Mouse (Mus musculus) cerebellum, adult 11 months (tissue): ENCODE results near the gene Rab30.
"Not testable (repeated sequence)": the region's sequence is repeated elsewhere in the genome, so short reads cannot be mapped to it uniquely, and the experiment has no call there.

Source experiments
- DNase-seq: peaks from one replicate; pipeline ENCODE4 v3.0.0; 2022

The Rab30 gene

GRCm38 (mm10) chr7:92741152-92741860, at the start of gene Rab30:
Gene Rab30 (plus strand): TSS chr7:92741603.
- peak; percentile 93 for DNase-seq

- no peak for DNase-seq
These were observed 45.0 kb upstream of the Rab30 start for GRCm38 (mm10) chr7:92696395-92696794.

- DNase-seq, result no peak
These were observed 42.6 kb upstream of the Rab30 start for GRCm38 (mm10) chr7:92698770-92699169.

GRCm38 (mm10) chr7:92703661-92704060, 37.7 kb upstream of the Rab30 start:
- DNase-seq, result no peak

GRCm38 (mm10) chr7:92705534-92705933, 35.9 kb upstream of the Rab30 start:
- no peak for DNase-seq

GRCm38 (mm10) chr7:92706711-92707110, 34.7 kb upstream of the Rab30 start:
- no peak for DNase-seq

- no peak for DNase-seq
These were observed 31.8 kb upstream of the Rab30 start for GRCm38 (mm10) chr7:92709573-92709972.

- no peak for DNase-seq
These were observed 29.8 kb upstream of the Rab30 start for GRCm38 (mm10) chr7:92711593-92711992.

GRCm38 (mm10) chr7:92715055-92715454, 26.3 kb upstream of the Rab30 start:
- DNase-seq, result no peak

GRCm38 (mm10) chr7:92720156-92720905, 21.1 kb upstream of the Rab30 start:
- no peak for DNase-seq

- DNase-seq, result no peak
These were observed 17.7 kb upstream of the Rab30 start for GRCm38 (mm10) chr7:92723750-92724149.

GRCm38 (mm10) chr7:92724261-92724660, 17.1 kb upstream of the Rab30 start:
- DNase-seq, result no peak

GRCm38 (mm10) chr7:92729583-92729982, 11.8 kb upstream of the Rab30 start:
- DNase-seq, result not testable (repeated sequence)

- no peak for DNase-seq
These were observed 10.9 kb upstream of the Rab30 start for GRCm38 (mm10) chr7:92730465-92730864.

- DNase-seq, result no peak
These were observed 10.4 kb upstream of the Rab30 start for GRCm38 (mm10) chr7:92730959-92731358.

- no peak for DNase-seq
These were observed 9.3 kb upstream of the Rab30 start for GRCm38 (mm10) chr7:92732136-92732535.

- DNase-seq, result no peak
These were observed 3.8 kb upstream of the Rab30 start for GRCm38 (mm10) chr7:92737560-92737959.

- no peak for DNase-seq
These were observed 1.4 kb upstream of the Rab30 start for GRCm38 (mm10) chr7:92739956-92740355.

GRCm38 (mm10) chr7:92740411-92741115, 840 bp upstream of the Rab30 start:
- DNase-seq, result no peak

- peak; percentile 58 for DNase-seq
These were observed 452 bp downstream of the Rab30 start for GRCm38 (mm10) chr7:92741861-92742249.

GRCm38 (mm10) chr7:92742341-92742741, 938 bp downstream of the Rab30 start:
- DNase-seq, result no peak

GRCm38 (mm10) chr7:92742774-92743173, 1.4 kb downstream of the Rab30 start:
- peak; percentile 20 for DNase-seq

GRCm38 (mm10) chr7:92743325-92743724, 1.9 kb downstream of the Rab30 start:
- DNase-seq, result no peak

GRCm38 (mm10) chr7:92750395-92750794, 9.0 kb downstream of the Rab30 start:
- DNase-seq, result no peak
